Mouse (Mus musculus) heart, postnatal 0 days (tissue): ENCODE data around the gene Elfn2. TPM values are rescaled to one million over a fixed set of nuclear protein-coding genes. Genes with fewer than 3 reads are reported as not detected.
A peak's percentile ranks its signal among the peaks of the same experiment; 100 is the strongest.

Experiments
- ATAC-seq: fragments of 200-750 bp; cut with Nextera tagmentation; 2 replicates; pipeline ENCODE4 v1.8.0; 2017; ENCODE audit warnings: low read depth, moderate number of reproducible peaks, moderate library complexity; ENCODE audit not compliant: insufficient read depth
- DNase-seq: peaks from one replicate; pipeline ENCODE4 v3.0.0-alpha.2; 2016; ENCODE audit warnings: low spot score
- H3K27ac ChIP-seq: fragments of 300-500 bp; sonication (generic); 2 replicates; pipeline ENCODE4 v1.5.1; 2014; ENCODE audit warnings: low read depth, mild to moderate bottlenecking
- H3K27me3 ChIP-seq: fragments of 300-500 bp; sonication (generic); 2 replicates; pipeline ENCODE4 v1.6.1; 2014; ENCODE audit warnings: low read length, mixed read lengths; ENCODE audit not compliant: control insufficient read depth, insufficient read depth
- H3K36me3 ChIP-seq: fragments of 300-500 bp; sonication (generic); replicated peaks from 2 replicates; pipeline ENCODE4 v1.6.1; 2014; ENCODE audit warnings: low read length, mixed read lengths; ENCODE audit not compliant: control insufficient read depth, insufficient read depth
- H3K4me1 ChIP-seq: fragments of 300-500 bp; sonication (generic); 2 replicates; pipeline ENCODE4 v1.6.1; 2014; ENCODE audit warnings: antibody characterized with exemption; ENCODE audit not compliant: control insufficient read depth, insufficient read depth
- H3K4me2 ChIP-seq: fragments of 300-500 bp; sonication (generic); 2 replicates; pipeline ENCODE4 v1.6.1; 2014; ENCODE audit warnings: low read depth, mild to moderate bottlenecking, low read length, moderate library complexity
- H3K4me3 ChIP-seq: fragments of 300-500 bp; sonication (generic); 2 replicates; pipeline ENCODE4 v1.5.1; 2014; ENCODE audit warnings: low read depth, low read length
- H3K9ac ChIP-seq: fragments of 300-500 bp; sonication (generic); replicated peaks from 2 replicates; pipeline ENCODE4 v1.6.1; 2014; ENCODE audit warnings: low read depth, low read length, mixed read lengths
- H3K9me3 ChIP-seq: fragments of 300-500 bp; sonication (generic); replicated peaks from 2 replicates; pipeline ENCODE4 v1.6.1; 2016; ENCODE audit warnings: low read length; ENCODE audit not compliant: control insufficient read depth
- CTCF ChIP-seq: IDR thresholded peaks from 2 replicates; pipeline ENCODE4 v1.5.1; 2016; ENCODE audit warnings: antibody characterized with exemption, control low read depth, low read depth
- EP300 ChIP-seq: IDR thresholded peaks from 2 replicates; pipeline ENCODE4 v1.6.1; 2016; ENCODE audit warnings: antibody characterized with exemption, low read depth
- WGBS: fragments of 180-500 bp; shearing (Covaris S2); extraction: QIAGEN DNeasy Blood & Tissue Kit; methylation state at CpG from one replicate; pipeline ENCODE4 v1.1.7; 2014; 5-methylcytosine and 5-hydroxymethylcytosine counted together
- polyA plus RNA-seq: library from polyadenylated mRNA; unstranded; fragments of >200 nt; fragmentation: Nextera tagmentation; extraction: Ambion mirVana; gene quantifications from 2 replicates; pipeline ENCODE4 v1.2.1, GENCODE M21; 2015
- total RNA-seq: library from RNA; depleted of rRNA; stranded (reverse); fragments of >200 nt; gene quantifications from 2 replicates; pipeline ENCODE4 v1.2.3, GENCODE M21; 2014; ENCODE audit warnings: low replicate concordance; rRNA removed

Gene Elfn2
- total and polyA plus RNA-seq, 2 experiments from 2014 or later, result 0.11 to 0.19 TPM

DNA sequence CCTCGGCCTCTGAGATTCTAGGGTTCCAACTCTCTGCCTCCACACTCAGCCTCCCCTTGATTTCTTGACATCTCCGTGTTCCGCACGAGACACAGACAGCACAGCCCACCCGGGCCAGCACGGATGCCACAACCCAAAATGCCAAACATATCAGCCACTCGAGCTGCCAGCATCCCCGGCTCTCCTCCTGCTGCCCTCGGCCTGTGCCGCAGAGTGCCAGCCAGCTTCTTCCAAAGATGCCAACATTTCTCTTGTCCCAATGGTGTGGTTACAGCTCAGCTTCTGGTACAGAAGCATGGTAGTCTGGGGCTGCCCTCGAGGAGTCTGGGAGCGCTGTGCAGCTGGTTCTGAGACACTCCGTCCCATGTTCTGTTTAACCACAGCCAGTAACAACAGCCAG, 92.3 kb downstream of the Elfn2 start:
- H3K27me3 ChIP-seq, result peaks cover 15% of the 10 kb centered on the region
- H3K4me3 ChIP-seq, result no peak overlapping the region
- H3K27ac ChIP-seq, result no peak overlapping the region
- H3K36me3 ChIP-seq, result no peaks in the 10 kb centered on the region
- no peak overlapping the region for H3K4me2 ChIP-seq
- no peak overlapping the region for H3K9ac ChIP-seq
- DNase-seq (no peak), ATAC-seq (no peak)
- no peak for TF ChIP-seq EP300
- TF ChIP-seq CTCF, result no peak
- 83% methylated on average over 13 of the region's 13 CpGs for WGBS
- H3K4me1 ChIP-seq, result no peaks in the 10 kb centered on the region
- no peaks in the 10 kb centered on the region for H3K9me3 ChIP-seq

DNA sequence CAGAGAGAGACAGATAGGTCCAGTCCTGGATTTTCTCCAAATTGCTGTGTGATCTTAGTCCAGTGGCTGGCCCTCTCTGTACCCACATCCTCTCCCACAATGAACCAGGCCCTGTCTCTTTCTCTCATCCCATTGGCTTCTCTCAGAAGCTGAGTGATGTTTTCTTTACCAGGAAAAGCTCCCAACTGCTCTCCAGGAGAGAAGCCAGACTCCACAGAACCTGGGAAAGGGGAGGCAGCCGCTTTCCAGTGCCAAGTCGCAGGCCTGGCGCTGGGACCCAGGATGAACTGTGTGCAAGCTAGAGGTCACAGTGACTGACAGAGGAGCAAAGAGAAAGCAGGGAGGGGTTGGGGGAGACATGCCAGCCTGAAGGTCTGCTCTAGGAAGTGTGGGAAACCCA, 93.6 kb downstream of the Elfn2 start:
- ATAC-seq (peak; percentile 16; the same call in 1 of the 2 replicates), DNase-seq (no peak)
- Histone ChIP-seq H3K4me2 (no peak overlapping the region), H3K27ac (no peak overlapping the region), H3K9ac (no peak overlapping the region), H3K36me3 (no peaks in the 10 kb centered on the region), H3K27me3 (peaks cover 25% of the 10 kb centered on the region), H3K9me3 (no peaks in the 10 kb centered on the region), H3K4me1 (no peaks in the 10 kb centered on the region), H3K4me3 (no peak overlapping the region)
- TF ChIP-seq EP300 (no peak), CTCF (no peak)
- 62% methylated on average over 3 of the region's 3 CpGs for WGBS

DNA sequence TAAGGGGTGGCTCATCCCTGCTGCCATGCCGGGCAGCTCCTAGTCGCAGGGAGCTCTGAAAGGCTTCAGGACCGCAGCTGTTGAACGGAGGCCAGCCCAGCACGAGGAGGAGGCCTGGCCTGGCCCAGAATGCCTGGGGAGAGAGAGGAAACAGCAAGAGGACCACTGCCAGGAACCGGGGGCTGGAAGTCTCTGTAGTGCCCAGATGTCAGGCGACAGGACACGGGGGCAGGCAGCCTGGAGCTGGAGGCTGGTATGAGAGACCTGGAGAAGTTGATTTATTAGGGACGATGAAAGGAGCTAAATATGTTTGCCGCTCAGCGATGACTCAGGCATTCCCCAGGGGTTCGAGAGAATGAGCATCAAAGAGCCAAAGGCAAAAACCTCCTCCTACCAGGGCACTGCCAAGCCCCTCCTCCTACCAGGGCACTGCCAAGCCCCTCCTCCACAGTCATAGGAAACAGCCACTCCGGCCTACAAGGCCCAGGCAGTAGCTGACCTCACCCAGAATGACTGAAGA, 94.1 kb downstream of the Elfn2 start:
- Histone ChIP-seq H3K9me3 (no peaks in the 10 kb centered on the region), H3K27ac (no peak overlapping the region), H3K4me3 (no peak overlapping the region), H3K4me2 (no peak overlapping the region), H3K4me1 (no peaks in the 10 kb centered on the region), H3K27me3 (peaks cover 27% of the 10 kb centered on the region), H3K9ac (no peak overlapping the region), H3K36me3 (no peaks in the 10 kb centered on the region)
- DNase-seq, result peak; percentile 72
- peak; percentile 81 for ATAC-seq
- no peak for TF ChIP-seq EP300
- no peak for TF ChIP-seq CTCF
- 28% methylated on average over 13 of the region's 13 CpGs for WGBS

DNA sequence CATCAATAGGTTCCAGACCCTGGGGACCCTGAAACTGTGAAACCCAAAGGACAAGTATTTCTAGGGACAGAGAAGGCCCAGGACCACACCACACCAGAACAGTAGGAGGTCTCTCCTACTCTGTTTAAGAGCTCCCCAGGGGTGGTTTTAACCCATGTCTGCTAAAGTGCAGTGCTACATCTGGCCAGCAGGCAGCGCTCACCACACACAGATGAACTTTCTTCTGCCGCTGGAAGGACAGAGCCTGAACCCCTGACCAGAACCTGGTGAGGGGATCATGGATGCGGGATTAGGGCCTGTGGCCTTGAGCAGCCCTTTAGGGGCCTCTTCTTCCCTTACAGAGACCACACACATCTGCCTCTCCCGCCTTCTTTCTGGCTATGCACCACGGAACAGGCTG, 95.1 kb downstream of the Elfn2 start:
- H3K36me3 ChIP-seq, result no peaks in the 10 kb centered on the region
- ATAC-seq (no peak), DNase-seq (peak; percentile 51)
- TF ChIP-seq EP300 (no peak), CTCF (peak; percentile 94)
- 17% methylated on average over 5 of the region's 5 CpGs for WGBS
- H3K9ac ChIP-seq, result no peak overlapping the region
- H3K4me1 ChIP-seq, result no peaks in the 10 kb centered on the region
- no peak overlapping the region for H3K4me2 ChIP-seq
- H3K4me3 ChIP-seq, result no peak overlapping the region
- no peaks in the 10 kb centered on the region for H3K9me3 ChIP-seq
- H3K27me3 ChIP-seq, result peaks cover 27% of the 10 kb centered on the region
- H3K27ac ChIP-seq, result no peak overlapping the region

Other genes starting within 250 kb of the Elfn2 start
- 0.12 TPM in 1 of 2 replicates, not detected in the other for gene Il2rb, start 223.5 kb downstream of the Elfn2 start, total RNA-seq
- gene Il2rb, start 223.5 kb downstream of the Elfn2 start, polyA plus RNA-seq, result 0.08 TPM in 2 replicates
- gene C1qtnf6, start 187.4 kb downstream of the Elfn2 start, total RNA-seq, result 22.1 and 23.0 TPM in 2 replicates
- gene C1qtnf6, start 187.4 kb downstream of the Elfn2 start, polyA plus RNA-seq, result 27.4 and 29.9 TPM in 2 replicates
- 0.04 TPM in 1 of 2 replicates, not detected in the other for gene Sstr3, start 174.1 kb downstream of the Elfn2 start, total RNA-seq
- gene Sstr3, start 174.1 kb downstream of the Elfn2 start, polyA plus RNA-seq, result 0.12 and 0.19 TPM in 2 replicates
- 3.1 and 6.5 TPM in 2 replicates for gene Rac2, start 146.0 kb downstream of the Elfn2 start, total RNA-seq
- gene Rac2, start 146.0 kb downstream of the Elfn2 start, polyA plus RNA-seq, result 4.0 and 5.6 TPM in 2 replicates
- 4.3 and 6.0 TPM in 2 replicates for gene Cyth4, start 121.7 kb downstream of the Elfn2 start, total RNA-seq
- 2.8 and 3.1 TPM in 2 replicates for gene Cyth4, start 121.7 kb downstream of the Elfn2 start, polyA plus RNA-seq
- gene Mfng, start 54.7 kb upstream of the Elfn2 start, total RNA-seq, result 12.9 and 13.1 TPM in 2 replicates
- 13.0 and 13.4 TPM in 2 replicates for gene Mfng, start 54.7 kb upstream of the Elfn2 start, polyA plus RNA-seq
- 2.7 and 6.4 TPM in 2 replicates for gene Card10, start 84.3 kb upstream of the Elfn2 start, total RNA-seq
- 4.0 and 4.6 TPM in 2 replicates for gene Card10, start 84.3 kb upstream of the Elfn2 start, polyA plus RNA-seq
- 44.7 and 52.5 TPM in 2 replicates for gene Cdc42ep1, start 123.9 kb upstream of the Elfn2 start, total RNA-seq
- 27.1 and 27.4 TPM in 2 replicates for gene Cdc42ep1, start 123.9 kb upstream of the Elfn2 start, polyA plus RNA-seq
- 4.6 TPM in 1 of 2 replicates, not detected in the other for gene Lgals2, start 136.8 kb upstream of the Elfn2 start, total RNA-seq
- gene Lgals2, start 136.8 kb upstream of the Elfn2 start, polyA plus RNA-seq, result 0.27 and 0.36 TPM in 2 replicates
- 32.4 and 40.5 TPM in 2 replicates for gene Gga1, start 158.4 kb upstream of the Elfn2 start, total RNA-seq
- 30.1 and 32.4 TPM in 2 replicates for gene Gga1, start 158.4 kb upstream of the Elfn2 start, polyA plus RNA-seq
- gene Gm49510, start 180.9 kb upstream of the Elfn2 start, total RNA-seq, result 0.73 TPM in 1 of 2 replicates, not detected in the other
- gene Gm49510, start 180.9 kb upstream of the Elfn2 start, polyA plus RNA-seq, result 0.08 and 0.18 TPM in 2 replicates
- gene Sh3bp1, start 181.0 kb upstream of the Elfn2 start, total RNA-seq, result 9.8 and 11.7 TPM in 2 replicates
- 6.4 and 7.0 TPM in 2 replicates for gene Sh3bp1, start 181.0 kb upstream of the Elfn2 start, polyA plus RNA-seq
- gene Pdxp, start 195.1 kb upstream of the Elfn2 start, total RNA-seq, result 25.8 and 46.0 TPM in 2 replicates
- 7.7 and 8.3 TPM in 2 replicates for gene Pdxp, start 195.1 kb upstream of the Elfn2 start, polyA plus RNA-seq
- gene Lgals1, start 208.0 kb upstream of the Elfn2 start, total RNA-seq, result 460 and 709 TPM in 2 replicates
- 800 and 870 TPM in 2 replicates for gene Lgals1, start 208.0 kb upstream of the Elfn2 start, polyA plus RNA-seq
- gene Nol12, start 216.2 kb upstream of the Elfn2 start, total RNA-seq, result 3.4 TPM in 1 of 2 replicates, not detected in the other
- 23.3 TPM in 2 replicates for gene Nol12, start 216.2 kb upstream of the Elfn2 start, polyA plus RNA-seq
- gene Triobp, start 229.0 kb upstream of the Elfn2 start, total RNA-seq, result 45.3 and 80.0 TPM in 2 replicates
- gene Triobp, start 229.0 kb upstream of the Elfn2 start, polyA plus RNA-seq, result 19.1 and 20.0 TPM in 2 replicates